Mouse (Mus musculus) kidney, adult 2 months (tissue): Measurements from ENCODE around the gene Tfb2m. TPM values are rescaled to one million over a fixed set of nuclear protein-coding genes. Genes with fewer than 3 reads are reported as not detected.

ENCODE experiments used
- DNase-seq: peaks from one replicate; pipeline ENCODE4 v3.0.0; 2021
- H3K27ac ChIP-seq: fragments of 200-500 bp; 2 replicates; pipeline ENCODE4 v1.5.1; 2012; ENCODE audit warnings: low read depth, low read length, control low read depth, inconsistent platforms; ENCODE audit not compliant: insufficient read depth
- H3K27me3 ChIP-seq: fragments of 200-500 bp; replicated peaks from 2 replicates; pipeline ENCODE4 v1.6.1; 2012; ENCODE audit warnings: mild to moderate bottlenecking, moderate library complexity, low read length, inconsistent platforms; ENCODE audit not compliant: control insufficient read depth, insufficient read depth
- H3K36me3 ChIP-seq: fragments of 200-500 bp; 2 replicates; pipeline ENCODE4 v1.6.1; 2012; ENCODE audit warnings: mild to moderate bottlenecking, moderate library complexity, low read length, inconsistent platforms; ENCODE audit not compliant: control insufficient read depth, insufficient read depth
- H3K4me1 ChIP-seq: fragments of 200-500 bp; 2 replicates; pipeline ENCODE4 v1.6.1; 2011; ENCODE audit warnings: low read length; ENCODE audit not compliant: control insufficient read depth, insufficient read depth
- H3K4me3 ChIP-seq: fragments of 200-500 bp; 2 replicates; pipeline ENCODE4 v1.5.1; 2011; ENCODE audit warnings: mild to moderate bottlenecking, low read depth, low read length, control low read depth; ENCODE audit not compliant: insufficient read depth
- CTCF ChIP-seq: fragments of 200-500 bp; conservative IDR thresholded peaks from 2 replicates; pipeline ENCODE4 v1.5.1; 2011; ENCODE audit warnings: low read depth, mild to moderate bottlenecking, control low read depth, low read length, moderate library complexity, mixed read lengths; ENCODE audit not compliant: insufficient read depth, insufficient read length
- POLR2A ChIP-seq: fragments of 200-500 bp; IDR thresholded peaks from one replicate; pipeline ENCODE4 v1.6.1; 2011; ENCODE audit warnings: low read depth, low read length, control low read depth
- WGBS: fragments of 180-500 bp; shearing (Covaris S2); methylation state at CpG from one replicate; pipeline ENCODE4 v1.1.7; 2018; 5-methylcytosine and 5-hydroxymethylcytosine counted together
- polyA plus RNA-seq: library from polyadenylated mRNA; depleted of rRNA; stranded (reverse); fragments of >200 nt; gene quantifications from 2 replicates; pipeline ENCODE4 v1.2.3, GENCODE M21; 2012

The Tfb2m gene
- polyA plus RNA-seq, 1 experiment = 18.8 TPM

GRCm38 (mm10) chr1:179519901-179520300 is 26.2 kb downstream of the Tfb2m start:
- H3K27ac ChIP-seq = no peak overlapping the region
- H3K4me3 ChIP-seq = no peak overlapping the region
- H3K4me1 ChIP-seq = peaks cover 5% of the 10 kb centered on the region; the same call in 1 of the 2 replicates
- no peaks in the 10 kb centered on the region for H3K36me3 ChIP-seq
- H3K27me3 ChIP-seq = no peaks in the 10 kb centered on the region
- 77% methylated on average over 3 of the region's 3 CpGs for WGBS
- DNase-seq = no peak
- TF ChIP-seq POLR2A = no peak
- no peak for TF ChIP-seq CTCF

- no peaks in the 10 kb centered on the region for H3K27me3 ChIP-seq
- 6% methylated on average over 39 of the region's 39 CpGs for WGBS
- TF ChIP-seq POLR2A (no peak), CTCF (peak; percentile 82)
- H3K36me3 ChIP-seq = no peaks in the 10 kb centered on the region
- peak within 1 kb of the TSS; percentile 99 for H3K4me3 ChIP-seq
- DNase-seq = peak; percentile 88
- H3K4me1 ChIP-seq = peaks cover 5% of the 10 kb centered on the region; the same call in 1 of the 2 replicates
- H3K27ac ChIP-seq = no peak within 1 kb of the TSS
Measured at GRCm38 (mm10) chr1:179517713-179518465, 28.2 kb downstream of the Tfb2m start, which contains the start of gene Smyd3. Gene Smyd3, minus strand, starts transcription at chr1:179518041.

GRCm38 (mm10) chr1:179516941-179517712 is 28.9 kb downstream of the Tfb2m start:
- peak; percentile 7 for DNase-seq
- TF ChIP-seq POLR2A (no peak), CTCF (no peak)
- H3K27ac ChIP-seq = no peak overlapping the region

GRCm38 (mm10) chr1:179511895-179512294 is 34.2 kb downstream of the Tfb2m start:
- Histone ChIP-seq H3K36me3 (no peaks in the 10 kb centered on the region), H3K27ac (no peak overlapping the region), H3K27me3 (no peaks in the 10 kb centered on the region), H3K4me1 (peaks cover 5% of the 10 kb centered on the region; the same call in 1 of the 2 replicates), H3K4me3 (no peak overlapping the region)
- no peak for TF ChIP-seq POLR2A
- no peak for TF ChIP-seq CTCF
- 46% methylated on average over 7 of the region's 7 CpGs for WGBS
- DNase-seq = no peak

More at GRCm38 (mm10) chr1:179516941-179517712, 28.9 kb downstream of the Tfb2m start:
- 2% methylated on average over 21 of the region's 21 CpGs for WGBS
- Histone ChIP-seq H3K4me3 (peak overlapping the region; percentile 99), H3K36me3 (no peaks in the 10 kb centered on the region), H3K4me1 (peaks cover 5% of the 10 kb centered on the region; the same call in 1 of the 2 replicates), H3K27me3 (no peaks in the 10 kb centered on the region)

- WGBS = 82% methylated on average over 13 of the region's 13 CpGs
- no peak overlapping the region for H3K4me3 ChIP-seq
- DNase-seq = no peak
- no peaks in the 10 kb centered on the region for H3K36me3 ChIP-seq
- no peak overlapping the region for H3K27ac ChIP-seq
- no peaks in the 10 kb centered on the region for H3K27me3 ChIP-seq
- H3K4me1 ChIP-seq = no peaks in the 10 kb centered on the region
- TF ChIP-seq POLR2A (no peak), CTCF (no peak)
Measured at GRCm38 (mm10) chr1:179510546-179511340, 35.3 kb downstream of the Tfb2m start.

- 63% methylated on average over 9 of the region's 9 CpGs for WGBS
- no peaks in the 10 kb centered on the region for H3K27me3 ChIP-seq
- no peaks in the 10 kb centered on the region for H3K36me3 ChIP-seq
- peak; percentile 35 for DNase-seq
- TF ChIP-seq CTCF = peak; percentile 64
- no peak for TF ChIP-seq POLR2A
- no peaks in the 10 kb centered on the region; the same call in 1 of the 2 replicates for H3K4me1 ChIP-seq
- H3K4me3 ChIP-seq = no peak overlapping the region
- H3K27ac ChIP-seq = no peak overlapping the region
Measured at GRCm38 (mm10) chr1:179506530-179507315, 39.3 kb downstream of the Tfb2m start.
